Mouse (Mus musculus) frontal cortex, postnatal 10 days (tissue): ENCODE measurements around the gene Gm17349.
"Not testable (repeated sequence)": the region's sequence is repeated elsewhere in the genome, so short reads cannot be mapped to it uniquely, and the experiment has no call there.

Source experiments
- DNase-seq, 2 experiments: peaks; one replicate each; pipeline ENCODE4 v3.0.0; 2022; ENCODE audit warnings: low spot score in 2 of 2, mixed read lengths in 1 of 2

The Gm17349 gene

GRCm38 (mm10) chr15:99705440-99706048 lies at the start of gene Gm17349:
Gene Gm17349, minus strand, starts transcription at chr15:99705490.
- no peak for DNase-seq

GRCm38 (mm10) chr15:99754204-99754603 lies 48.9 kb upstream of the Gm17349 start:
- DNase-seq, result no peak

GRCm38 (mm10) chr15:99740229-99740628 lies 34.9 kb upstream of the Gm17349 start:
- DNase-seq, result no peak

GRCm38 (mm10) chr15:99736675-99737074 lies 31.4 kb upstream of the Gm17349 start:
- DNase-seq, result no peak

- DNase-seq, result peak; percentile 100
Measured at GRCm38 (mm10) chr15:99735631-99736030, 30.3 kb upstream of the Gm17349 start.

- DNase-seq, result no peak
Measured at GRCm38 (mm10) chr15:99733186-99733585, 27.9 kb upstream of the Gm17349 start.

GRCm38 (mm10) chr15:99731678-99732077 lies 26.4 kb upstream of the Gm17349 start:
- no peak for DNase-seq

- DNase-seq, result no peak
Measured at GRCm38 (mm10) chr15:99731167-99731566, 25.9 kb upstream of the Gm17349 start.

GRCm38 (mm10) chr15:99729056-99729783 lies 23.9 kb upstream of the Gm17349 start:
- DNase-seq, result no peak

- DNase-seq, result no peak
Measured at GRCm38 (mm10) chr15:99728211-99728610, 22.9 kb upstream of the Gm17349 start.

GRCm38 (mm10) chr15:99727525-99727924 lies 22.2 kb upstream of the Gm17349 start:
- no peak for DNase-seq

GRCm38 (mm10) chr15:99727039-99727438 lies 21.7 kb upstream of the Gm17349 start:
- DNase-seq, result not testable (repeated sequence)

GRCm38 (mm10) chr15:99726549-99726948 lies 21.3 kb upstream of the Gm17349 start:
- DNase-seq, result no peak

GRCm38 (mm10) chr15:99725341-99726155 lies 20.3 kb upstream of the Gm17349 start, which contains the start of gene Cox14:
Gene Cox14, plus strand, starts transcription at chr15:99725618.
- DNase-seq, result peak; percentile 92 to 97

GRCm38 (mm10) chr15:99724292-99725021 lies 19.2 kb upstream of the Gm17349 start:
- DNase-seq, result peak; percentile 65 to 80

- peak in 1 of 2 experiments; percentile 74 for DNase-seq
Measured at GRCm38 (mm10) chr15:99723515-99724291, 18.4 kb upstream of the Gm17349 start.

- DNase-seq, result no peak
Measured at GRCm38 (mm10) chr15:99723120-99723514, 17.8 kb upstream of the Gm17349 start.

- DNase-seq, result no peak
Measured at GRCm38 (mm10) chr15:99721921-99722743, 16.8 kb upstream of the Gm17349 start.

GRCm38 (mm10) chr15:99719865-99720264 lies 14.6 kb upstream of the Gm17349 start:
- no peak for DNase-seq

- no peak for DNase-seq
Measured at GRCm38 (mm10) chr15:99718461-99719021, 13.3 kb upstream of the Gm17349 start.
